Mouse (Mus musculus): Measurements from ENCODE around the gene Rbm44.

Gene Rbm44

DNA sequence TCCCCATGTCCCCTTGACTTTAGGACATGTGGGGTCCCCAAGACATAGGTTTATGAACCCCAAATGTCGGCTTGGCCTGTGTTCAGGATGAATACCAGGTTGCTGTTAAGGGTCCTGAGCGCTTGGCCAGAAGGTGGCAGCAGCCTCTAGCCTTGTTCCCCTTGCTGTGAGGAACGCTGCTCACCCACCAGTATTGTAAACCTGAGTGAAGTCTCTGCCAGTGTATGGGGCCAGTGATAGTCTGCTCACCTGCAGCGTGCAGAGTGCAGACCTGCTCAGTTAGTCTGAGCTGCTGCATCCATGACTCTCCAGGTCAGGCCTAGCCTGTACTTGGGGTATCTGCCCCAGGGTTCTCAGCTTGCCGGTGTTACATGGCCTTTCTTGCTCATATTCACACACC lies 34.2 kb downstream of the Rbm44 start:
- DNase-seq (ENCODE audit: low spot score in 2 of 2) = peak; percentile 54 to 67

DNA sequence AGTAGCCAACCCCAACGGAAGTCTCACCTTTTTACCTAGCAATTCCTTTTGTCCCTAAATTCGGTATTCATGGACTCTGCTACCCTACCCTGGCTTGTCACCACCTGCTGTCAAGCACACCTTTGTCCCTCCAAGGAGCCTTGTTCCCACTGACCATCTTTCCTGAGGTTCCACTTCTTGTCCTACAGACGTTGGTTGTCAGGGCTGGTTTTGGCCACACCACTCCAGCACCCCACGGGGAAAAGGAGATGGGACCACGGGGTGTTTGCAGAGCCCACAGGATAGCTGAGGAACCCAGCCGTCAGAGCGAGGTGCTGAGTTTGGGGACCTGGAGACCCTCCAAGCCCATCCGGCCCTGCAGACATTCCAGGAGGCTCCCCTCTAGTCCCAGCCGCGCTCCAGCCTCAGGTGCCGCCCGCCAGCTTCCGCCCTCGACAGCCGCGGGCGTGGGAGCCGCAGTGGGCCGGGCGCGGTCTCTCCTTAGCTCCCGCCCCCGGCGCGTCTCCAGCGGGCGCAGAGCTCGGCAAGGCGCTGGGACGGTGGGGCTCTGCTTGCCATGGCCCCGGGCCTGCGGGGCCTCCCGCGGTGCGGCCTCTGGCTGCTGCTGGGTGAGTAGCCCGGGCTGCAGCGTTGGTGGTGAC lies 34.8 kb downstream of the Rbm44 start, which contains the start of gene Ramp1:
Ramp1 (plus strand) TSS at position 290 of the 641 bp plus-strand sequence.
- DNase-seq (ENCODE audit: low spot score in 2 of 2) = peak; percentile 24 to 28

DNA sequence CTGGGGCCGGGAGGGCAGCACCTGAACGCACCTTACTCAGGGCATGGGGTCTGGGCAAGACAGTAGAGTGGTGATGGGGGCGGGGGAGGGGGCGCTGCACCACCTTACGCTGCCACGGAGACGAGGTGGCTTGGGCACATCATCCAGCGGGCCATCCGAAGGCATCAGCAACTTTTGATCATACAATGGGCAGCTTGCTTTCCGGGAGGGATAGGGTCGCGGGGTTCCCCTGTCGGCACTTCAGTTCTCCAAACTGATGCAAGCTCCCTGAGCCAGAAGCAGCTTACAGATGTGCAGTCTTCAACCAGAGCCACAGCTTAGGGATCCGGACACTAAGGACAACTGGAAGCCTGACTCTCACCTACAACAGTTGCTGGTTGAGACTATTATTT lies 35.3 kb downstream of the Rbm44 start:
- DNase-seq (ENCODE audit: low spot score in 2 of 2) = no peak

DNA sequence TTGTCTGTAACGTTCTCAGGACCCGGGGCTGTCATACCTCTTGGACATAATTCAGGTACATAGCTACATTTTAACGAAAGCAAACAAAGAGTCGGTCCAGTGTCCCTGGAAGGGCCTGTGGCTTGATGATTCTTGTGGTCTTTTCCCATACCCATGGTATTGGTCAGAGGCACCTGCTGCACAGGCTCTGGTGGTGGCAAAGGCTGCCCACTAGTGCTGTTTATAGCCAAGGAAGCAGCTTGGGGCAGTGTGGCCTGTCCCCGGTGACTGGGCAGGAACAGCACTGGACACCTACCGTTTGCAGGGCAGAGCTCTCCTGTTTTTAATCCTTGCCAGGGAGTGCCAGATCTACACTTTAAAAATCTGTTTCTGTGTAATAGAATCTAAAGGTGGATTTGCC lies 35.8 kb downstream of the Rbm44 start:
- no peak for DNase-seq (ENCODE audit: low spot score in 2 of 2)

DNA sequence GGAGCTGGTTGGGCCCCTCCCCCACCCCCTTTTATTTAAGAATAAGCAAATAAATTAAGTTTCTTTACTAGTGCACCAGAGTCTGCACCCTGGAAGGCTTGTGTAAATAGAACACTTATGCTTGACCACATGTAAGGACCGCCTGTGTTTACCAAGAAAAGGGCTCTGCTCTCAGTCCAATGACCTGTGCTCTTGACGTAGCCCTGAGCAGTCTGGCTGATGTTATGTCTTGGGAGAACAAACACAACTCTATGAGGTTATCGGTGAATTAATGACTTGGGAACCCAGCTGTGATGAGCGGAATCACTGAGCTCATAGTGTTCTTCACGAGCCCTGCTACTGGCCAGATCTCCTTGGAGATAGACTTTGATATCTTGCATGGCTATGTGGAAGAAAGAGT lies 36.4 kb downstream of the Rbm44 start:
- DNase-seq (ENCODE audit: low spot score in 2 of 2) = no peak

DNA sequence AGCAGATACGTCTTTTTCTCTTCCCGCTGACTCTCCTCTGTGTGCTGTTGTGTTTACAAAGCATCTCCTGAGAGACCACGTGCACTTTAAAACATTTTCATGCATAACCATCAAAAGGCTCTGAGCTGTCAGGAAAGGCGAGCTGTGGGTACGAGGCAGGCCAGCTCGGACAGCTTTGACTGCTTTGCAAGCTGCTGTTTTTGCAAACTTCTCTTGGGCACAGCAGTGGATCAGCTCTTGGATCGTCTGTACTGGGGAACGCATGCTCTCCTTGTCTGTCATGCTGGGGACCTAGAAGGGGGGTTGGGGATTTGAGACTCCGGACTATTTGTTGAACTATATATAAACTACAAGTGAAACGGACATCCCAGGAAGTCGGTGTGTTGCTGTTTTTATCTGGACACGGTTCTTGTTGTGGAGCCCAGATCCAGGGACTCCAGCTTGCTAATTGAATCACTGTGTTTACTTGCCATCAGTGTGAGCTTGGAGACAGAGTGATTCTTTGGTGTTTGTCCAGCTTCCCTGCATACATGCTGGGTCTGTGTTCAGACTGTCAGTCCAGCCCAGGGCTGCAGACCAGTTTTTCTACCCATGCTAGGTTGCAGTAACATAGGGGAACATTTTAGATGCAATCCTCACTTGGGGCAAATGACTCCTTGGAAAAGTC lies 37.0 kb downstream of the Rbm44 start:
- no peak for DNase-seq (ENCODE audit: low spot score in 2 of 2)

GRCm38 (mm10) chr1:91183305-91183704 lies 38.4 kb downstream of the Rbm44 start:
- DNase-seq (ENCODE audit: low spot score in 2 of 2) = no peak

DNA sequence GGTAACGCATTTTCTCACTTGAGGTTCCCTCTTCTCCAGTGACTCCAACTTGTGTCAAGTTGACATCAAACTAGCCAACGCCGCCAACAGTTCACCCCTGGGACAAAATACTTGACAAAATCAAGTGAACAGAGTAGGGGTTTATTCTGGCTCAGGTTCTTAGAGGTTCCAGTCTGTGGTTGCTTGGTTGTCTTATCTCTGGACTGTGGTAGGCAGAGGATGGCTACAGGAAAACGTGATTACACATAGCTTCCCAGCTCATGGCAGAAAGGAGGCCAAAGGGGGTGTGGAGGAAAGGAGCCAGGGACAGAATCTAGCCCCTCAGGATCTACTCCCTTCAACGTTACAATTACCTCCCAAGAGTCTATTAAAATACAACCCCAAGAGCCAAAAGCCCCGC lies 41.8 kb downstream of the Rbm44 start:
- no peak for DNase-seq (ENCODE audit: low spot score in 2 of 2)

GRCm38 (mm10) chr1:91187315-91187714 lies 42.4 kb downstream of the Rbm44 start:
- DNase-seq (ENCODE audit: low spot score in 2 of 2) = no peak

DNA sequence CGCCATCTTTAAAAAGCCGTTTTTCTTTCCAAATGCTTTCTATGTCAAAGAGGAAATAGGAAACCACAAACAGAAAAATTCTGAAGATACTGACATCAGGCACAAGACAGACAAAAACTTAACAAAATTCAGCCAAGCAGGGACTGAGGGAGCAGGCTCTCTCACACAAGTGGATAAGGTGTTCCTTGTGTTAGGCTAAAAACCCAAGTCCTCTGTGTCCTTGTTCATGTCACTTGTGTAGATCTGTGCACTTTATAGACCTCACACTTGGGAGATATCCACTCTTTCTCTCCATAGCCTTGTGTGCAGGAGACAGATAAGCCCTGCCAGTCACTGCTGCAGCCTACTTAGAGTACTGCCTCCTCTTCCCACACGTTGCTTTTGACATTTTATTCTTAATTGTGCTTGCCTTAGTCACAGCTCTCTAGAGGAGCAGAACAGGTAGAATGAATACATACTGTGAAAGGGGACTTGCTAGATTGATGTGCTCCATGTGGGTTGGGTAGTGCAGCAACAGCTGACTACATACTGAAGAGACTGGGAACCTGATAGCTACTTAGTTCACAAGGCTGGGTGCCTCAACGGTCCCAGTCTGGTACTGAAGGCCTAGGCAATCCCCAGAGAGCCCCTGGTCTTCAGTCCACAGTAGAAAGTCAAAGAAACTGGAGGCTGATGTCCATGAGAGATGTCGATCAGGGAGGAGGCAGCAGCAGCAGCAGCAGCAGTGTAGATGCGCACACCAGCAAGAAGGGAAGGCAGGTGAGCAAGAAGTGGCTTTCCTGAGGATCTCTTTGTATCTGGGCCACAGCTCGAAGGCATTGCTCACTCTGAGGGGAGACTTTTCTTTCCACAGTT lies 43.1 kb downstream of the Rbm44 start:
- no peak for DNase-seq (ENCODE audit: low spot score in 2 of 2)

DNA sequence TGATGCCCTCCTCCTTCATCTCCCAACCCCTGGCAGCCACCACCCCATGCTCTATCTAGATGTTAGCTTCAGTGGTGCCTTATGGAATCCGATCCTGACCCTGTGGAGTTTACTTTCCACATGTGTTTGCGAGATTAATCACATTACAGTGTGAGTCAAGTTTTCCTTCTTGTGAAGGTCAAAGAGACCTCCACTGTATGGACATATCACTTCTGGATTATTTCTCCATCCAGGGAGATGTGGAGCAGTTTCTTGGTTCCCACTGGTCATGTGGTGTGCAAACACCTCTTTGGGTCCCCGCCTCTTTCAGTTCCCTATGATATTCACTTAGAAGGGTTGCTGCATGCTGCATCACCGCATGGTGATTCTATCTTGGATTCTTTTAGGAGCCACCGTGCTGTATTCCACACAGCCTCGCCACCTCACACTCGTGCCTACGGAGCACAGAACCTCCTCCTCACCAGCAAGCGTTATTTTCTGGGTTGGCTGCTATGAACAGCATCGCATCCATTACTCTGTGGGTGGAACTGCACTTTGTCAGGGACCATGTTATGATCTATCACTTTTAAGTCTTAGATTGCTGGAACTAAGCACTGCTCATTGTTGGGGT lies 44.1 kb downstream of the Rbm44 start:
- DNase-seq (ENCODE audit: low spot score in 2 of 2) = no peak

DNA sequence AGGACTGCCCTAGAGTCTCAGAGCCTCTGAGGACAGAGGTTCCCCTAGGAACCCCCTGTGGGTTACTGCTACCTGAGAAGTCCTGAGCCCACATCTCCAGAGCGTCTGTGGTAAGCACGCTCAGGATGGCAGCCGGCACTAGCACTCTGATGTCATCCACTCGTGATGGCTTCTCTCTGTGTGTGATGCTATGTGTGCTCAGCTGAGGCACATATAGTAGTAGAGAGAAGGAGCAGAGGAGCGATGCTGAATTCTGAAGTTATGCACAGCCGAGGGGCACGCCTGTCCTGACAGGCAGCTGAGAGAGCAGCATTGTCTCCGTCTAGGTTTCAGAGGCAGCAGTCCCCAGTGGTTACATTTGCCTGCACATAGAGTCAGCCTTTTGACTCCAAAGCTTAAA lies 47.3 kb downstream of the Rbm44 start:
- DNase-seq (ENCODE audit: low spot score in 2 of 2) = no peak

DNA sequence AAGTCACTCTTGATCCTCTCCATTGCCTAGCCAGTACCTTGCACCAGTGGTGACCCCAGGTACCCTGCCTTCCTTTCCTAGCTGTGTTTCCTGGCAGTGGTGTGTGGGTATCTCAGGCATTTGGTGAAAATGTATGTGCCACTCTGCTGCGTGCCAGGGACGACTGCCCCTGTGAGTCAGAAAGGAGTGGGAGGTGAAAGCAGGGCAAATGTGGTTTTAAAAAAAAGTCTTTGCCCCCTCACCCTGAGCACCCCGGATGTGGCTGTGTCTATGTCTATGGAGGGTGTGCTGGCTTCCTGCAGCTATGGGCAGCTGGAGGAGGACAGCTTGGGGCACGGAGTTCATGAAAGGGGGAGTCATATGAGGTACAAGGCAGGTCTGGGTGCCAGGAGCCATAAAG lies 48.4 kb downstream of the Rbm44 start:
- DNase-seq (ENCODE audit: low spot score in 2 of 2) = no peak

DNA sequence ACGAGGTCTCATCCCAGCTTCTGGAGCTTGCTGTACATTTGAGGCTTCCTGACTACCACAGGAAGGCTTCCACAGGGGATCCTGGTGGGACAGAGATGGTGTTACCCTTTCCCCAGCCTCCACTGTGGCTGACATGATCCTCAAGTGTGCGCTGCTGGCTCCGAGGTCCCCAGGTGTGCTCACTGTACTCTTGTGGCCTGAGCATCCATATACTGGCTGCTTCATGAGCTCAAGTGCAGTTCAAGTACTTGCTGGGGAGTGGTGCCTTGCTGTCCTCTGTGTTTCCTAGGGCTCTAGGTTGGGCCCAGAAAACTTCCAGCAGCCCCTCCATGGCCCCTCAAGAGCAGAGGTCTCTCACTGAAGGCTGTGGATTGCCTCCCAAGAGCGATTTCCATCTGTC lies 48.8 kb downstream of the Rbm44 start:
- DNase-seq (ENCODE audit: low spot score in 2 of 2) = no peak

GRCm38 (mm10) chr1:91199793-91200192 lies 54.9 kb downstream of the Rbm44 start:
- no peak for DNase-seq (ENCODE audit: low spot score in 2 of 2)

GRCm38 (mm10) chr1:91201122-91201521 lies 56.2 kb downstream of the Rbm44 start:
- no peak for DNase-seq (ENCODE audit: low spot score in 2 of 2)

- DNase-seq (ENCODE audit: low spot score in 2 of 2) = no peak
Measured at GRCm38 (mm10) chr1:91204221-91204765, 59.4 kb downstream of the Rbm44 start.

GRCm38 (mm10) chr1:91205651-91206050 lies 60.8 kb downstream of the Rbm44 start:
- DNase-seq (ENCODE audit: low spot score in 2 of 2) = no peak

DNA sequence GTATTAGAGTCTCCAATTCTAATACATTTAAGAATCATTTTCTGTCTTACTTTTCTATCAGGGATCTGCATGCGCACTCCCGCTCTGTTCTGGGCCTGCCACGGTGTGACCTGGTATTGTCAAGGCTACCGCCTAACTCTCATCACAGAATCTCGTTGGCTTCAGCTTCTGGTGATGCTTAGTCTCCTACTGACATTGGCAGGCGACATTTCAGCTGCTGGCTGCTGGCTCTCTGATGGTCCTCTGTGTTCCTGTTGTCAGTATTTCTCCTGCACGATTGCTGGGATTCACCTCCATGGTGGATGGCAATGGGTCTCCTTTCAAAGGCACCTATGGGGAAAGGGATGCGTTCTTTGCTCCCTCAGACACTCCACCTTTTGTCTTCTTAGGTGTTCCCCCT lies 61.4 kb downstream of the Rbm44 start:
- no peak for DNase-seq (ENCODE audit: low spot score in 2 of 2)

- no peak for DNase-seq (ENCODE audit: low spot score in 2 of 2)
Measured at GRCm38 (mm10) chr1:91206873-91207272, 62.0 kb downstream of the Rbm44 start.

DNA sequence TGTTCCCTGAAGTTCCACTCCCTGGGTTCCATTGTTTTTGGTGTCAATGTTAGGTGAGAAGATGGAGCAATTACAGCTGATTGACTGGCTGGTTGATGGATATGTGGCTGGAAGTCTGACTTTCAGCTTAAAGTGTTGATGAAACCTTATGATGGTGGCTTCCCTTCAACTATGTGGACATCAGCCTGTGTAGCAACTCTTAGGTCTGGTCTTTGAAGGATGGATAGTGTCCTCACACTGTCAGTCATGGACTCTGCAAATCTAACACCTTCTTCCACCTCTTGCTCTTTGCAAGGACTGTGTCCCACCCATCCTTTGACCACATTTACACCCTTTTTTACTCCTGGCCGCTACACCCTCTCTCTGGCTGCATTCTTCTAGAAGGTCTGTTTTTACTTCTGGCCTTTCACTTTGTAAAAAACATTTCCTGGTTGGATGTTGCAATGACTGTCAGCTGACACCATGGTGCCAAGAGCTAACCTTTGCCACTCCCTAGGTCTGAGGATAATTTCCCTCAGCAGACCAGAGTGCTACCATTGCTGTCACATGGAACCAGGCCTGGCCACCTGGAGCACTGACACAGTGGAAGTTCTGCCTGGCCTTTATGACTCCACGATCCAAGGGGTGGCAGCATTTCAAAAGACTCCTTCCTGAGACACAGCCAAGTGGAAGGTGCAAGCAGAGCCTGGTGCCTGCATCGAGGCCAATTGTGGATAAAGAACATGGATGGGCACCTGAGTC lies 62.6 kb downstream of the Rbm44 start:
- no peak for DNase-seq (ENCODE audit: low spot score in 2 of 2)

All from spleen, postnatal 14 days (tissue).